Mouse (Mus musculus): ENCODE data around the gene Gm4881. TPM values are rescaled to one million over a fixed set of nuclear protein-coding genes. Genes with fewer than 3 reads are reported as not detected.
A peak's percentile ranks its signal among the peaks of the same experiment; 100 is the strongest.

Gene Gm4881
- polyA plus RNA-seq, 1 experiment = not detected

DNA sequence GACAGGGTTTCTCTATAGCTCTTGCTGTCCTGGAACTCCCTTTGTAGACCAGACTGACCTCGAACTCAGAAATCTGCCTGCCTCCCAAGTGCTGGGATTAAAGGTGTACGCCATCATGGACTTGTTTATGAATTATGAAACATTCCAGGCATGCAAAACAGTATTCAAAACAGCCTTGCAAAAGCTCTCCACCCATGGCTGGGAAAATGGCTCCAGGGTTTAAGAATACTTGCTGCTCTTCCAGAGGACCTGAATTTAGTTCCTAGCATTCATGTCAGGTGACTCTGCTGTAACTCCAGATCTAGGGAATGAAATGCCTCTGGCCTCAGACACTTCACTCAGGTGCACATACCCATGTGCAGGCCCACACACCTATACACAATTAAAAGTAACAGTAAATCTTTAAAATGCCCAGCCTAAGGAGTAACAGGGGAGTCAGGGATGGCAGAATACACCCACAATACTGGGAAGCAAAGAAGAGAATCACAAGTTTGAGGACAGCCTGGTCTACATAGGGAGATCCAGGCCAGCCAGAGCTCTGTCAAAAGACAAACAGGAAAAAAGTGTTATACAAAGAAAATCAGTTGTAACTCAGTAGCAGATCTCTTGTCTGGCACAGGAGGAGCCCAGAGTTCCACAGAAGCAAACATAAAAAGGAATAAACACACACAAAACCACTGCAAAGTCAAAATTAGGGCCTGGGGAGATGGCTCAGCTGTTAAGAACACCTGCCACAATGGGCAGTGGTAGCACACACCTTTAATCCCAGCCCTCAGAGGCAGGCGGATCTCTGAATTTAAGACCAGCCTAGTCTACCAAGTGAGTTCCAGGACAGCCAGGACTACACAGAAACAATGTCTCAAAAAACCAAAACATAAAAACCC, 52.8 kb downstream of the Gm4881 start:
- Histone ChIP-seq H3K4me1 (ENCODE audit: control insufficient read depth, insufficient read depth, low read length) (no peaks in the 10 kb centered on the region), H3K4me3 (ENCODE audit: insufficient read depth, low read length) (no peak overlapping the region), H3K27ac (ENCODE audit: insufficient read depth, low read length) (no peak overlapping the region)
- TF ChIP-seq CTCF (IDR thresholded peaks at IDR 0.05; ENCODE audit: extremely low read depth, insufficient read depth, low read length) = no peak
- no peak for TF ChIP-seq POLR2A (IDR thresholded peaks at IDR 0.05; ENCODE audit: extremely low read depth, insufficient read depth, low read length)

DNA sequence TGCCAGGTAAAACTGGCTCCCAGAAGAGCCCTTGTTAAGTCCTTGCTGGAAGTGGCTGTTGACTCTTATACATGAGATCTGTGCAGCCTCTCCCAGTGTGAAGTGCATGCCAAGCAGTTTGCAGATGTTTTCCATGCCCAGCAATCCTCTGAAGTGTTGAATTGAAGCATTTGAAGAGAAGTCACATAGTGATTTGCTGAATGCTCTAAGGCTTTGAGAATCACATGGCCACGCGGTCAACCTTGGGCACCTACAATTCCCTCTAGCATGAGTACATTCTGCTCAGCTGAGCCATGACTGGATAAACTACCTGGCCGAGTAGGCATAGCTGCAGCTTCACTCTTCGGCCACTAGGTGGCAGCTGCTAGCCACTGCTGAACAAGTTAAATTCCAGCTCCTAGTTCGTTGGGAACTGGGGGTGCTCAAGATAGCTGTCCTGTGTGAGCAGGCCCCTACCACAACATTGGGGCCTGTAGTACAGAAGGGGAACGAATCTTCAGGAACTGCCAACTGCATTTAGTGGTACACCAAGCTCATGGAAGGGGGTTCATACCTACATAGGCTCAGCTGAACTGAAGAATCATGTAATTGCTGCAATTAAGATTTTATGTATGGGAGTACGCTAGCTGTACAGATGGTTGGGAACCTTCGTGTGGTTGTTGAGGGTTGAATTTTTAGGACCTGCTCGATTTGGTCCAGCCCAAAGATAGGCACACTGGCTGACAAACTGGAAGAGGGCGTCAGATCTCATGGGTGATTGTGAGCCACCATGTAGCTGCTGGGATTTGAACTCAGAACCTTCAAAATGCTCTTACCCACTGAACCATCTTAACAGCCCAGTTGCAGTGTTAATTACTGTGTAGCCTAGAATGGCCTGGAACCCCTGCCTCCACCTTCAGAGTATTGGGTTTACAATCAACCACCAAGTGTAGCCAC, 53.7 kb downstream of the Gm4881 start:
- no peaks in the 10 kb centered on the region for H3K4me1 ChIP-seq (ENCODE audit: control insufficient read depth, insufficient read depth, low read length)
- peak; percentile 23; the same call in 1 of the 2 replicates for TF ChIP-seq POLR2A (IDR thresholded peaks at IDR 0.05; ENCODE audit: extremely low read depth, insufficient read depth, low read length)
- peak; percentile 98 for TF ChIP-seq CTCF (IDR thresholded peaks at IDR 0.05; ENCODE audit: extremely low read depth, insufficient read depth, low read length)
- H3K4me3 ChIP-seq (ENCODE audit: insufficient read depth, low read length) = no peak overlapping the region
- H3K27ac ChIP-seq (ENCODE audit: insufficient read depth, low read length) = no peak overlapping the region

DNA sequence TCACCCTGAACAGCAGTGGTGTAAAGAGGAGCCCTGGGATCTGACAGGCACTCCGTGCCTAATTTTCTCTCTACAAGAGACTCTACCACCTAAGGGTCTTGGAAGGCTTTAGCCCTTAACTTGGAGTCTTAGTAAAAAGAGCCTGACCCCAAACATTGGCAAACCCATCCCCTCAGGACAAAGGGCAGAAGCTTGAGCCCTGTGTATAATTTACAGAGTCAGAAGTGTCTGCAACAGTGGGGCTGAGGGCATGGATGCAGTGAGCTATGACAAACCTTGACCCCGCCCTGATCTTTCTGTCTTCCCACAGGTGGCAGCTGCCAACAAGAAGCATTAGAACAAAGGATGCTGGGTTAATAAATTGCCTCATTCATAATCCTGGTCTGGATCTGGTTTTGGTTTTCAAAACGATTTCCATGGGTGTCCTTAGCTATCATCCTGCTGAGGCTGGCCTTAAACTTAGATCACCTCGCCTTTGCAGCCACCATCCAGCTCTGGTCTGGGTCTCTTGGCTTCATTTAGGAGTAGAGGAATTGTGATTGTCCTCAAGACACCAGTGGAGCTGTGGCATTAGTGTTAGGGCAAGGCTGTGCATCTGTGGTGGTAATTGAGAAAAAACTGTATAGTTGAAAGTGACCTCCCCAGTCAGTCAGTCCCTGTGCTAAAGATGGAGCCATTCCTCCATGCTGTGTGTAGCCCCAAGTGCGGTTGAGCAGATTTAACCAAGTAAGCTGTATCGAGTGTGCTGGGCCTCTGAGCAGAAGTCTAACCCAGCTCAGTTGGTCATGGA, 54.7 kb downstream of the Gm4881 start:
- H3K27ac ChIP-seq (ENCODE audit: insufficient read depth, low read length) = no peak overlapping the region
- H3K4me1 ChIP-seq (ENCODE audit: control insufficient read depth, insufficient read depth, low read length) = no peaks in the 10 kb centered on the region

GRCm38 (mm10) chr7:24887096-24887495, 57.2 kb downstream of the Gm4881 start:
- TF ChIP-seq POLR2A (IDR thresholded peaks at IDR 0.05; ENCODE audit: extremely low read depth, insufficient read depth, low read length) = no peak
- TF ChIP-seq CTCF (IDR thresholded peaks at IDR 0.05; ENCODE audit: extremely low read depth, insufficient read depth, low read length) = no peak
- Histone ChIP-seq H3K4me1 (ENCODE audit: control insufficient read depth, insufficient read depth, low read length) (no peaks in the 10 kb centered on the region), H3K27ac (ENCODE audit: insufficient read depth, low read length) (no peak overlapping the region)

More for the DNA sequence above, 54.7 kb downstream of the Gm4881 start:
- TF ChIP-seq POLR2A (IDR thresholded peaks at IDR 0.05; ENCODE audit: extremely low read depth, insufficient read depth, low read length) = no peak
- no peak for TF ChIP-seq CTCF (IDR thresholded peaks at IDR 0.05; ENCODE audit: extremely low read depth, insufficient read depth, low read length)
- H3K4me3 ChIP-seq (ENCODE audit: insufficient read depth, low read length) = no peak overlapping the region

DNA sequence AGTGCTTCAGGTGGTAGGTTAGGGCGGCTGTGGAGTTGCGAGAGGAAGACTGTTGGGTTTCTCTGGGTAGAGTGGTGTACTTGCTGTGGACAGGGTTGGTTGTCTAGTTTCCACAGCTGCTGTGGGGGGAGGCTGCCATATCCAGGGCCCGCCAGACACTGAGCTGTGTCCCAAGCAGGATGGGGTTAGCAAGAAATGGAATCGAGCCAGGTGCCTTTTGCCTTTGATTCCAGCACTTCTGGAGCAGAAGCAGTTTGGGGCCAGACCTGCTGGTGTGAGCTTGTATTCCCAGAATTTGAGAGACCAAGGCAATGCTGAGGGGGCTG, 58.0 kb downstream of the Gm4881 start:
- Histone ChIP-seq H3K4me3 (ENCODE audit: insufficient read depth, low read length) (no peak overlapping the region), H3K4me1 (ENCODE audit: control insufficient read depth, insufficient read depth, low read length) (no peaks in the 10 kb centered on the region), H3K27ac (ENCODE audit: insufficient read depth, low read length) (no peak overlapping the region)
- no peak for TF ChIP-seq CTCF (IDR thresholded peaks at IDR 0.05; ENCODE audit: extremely low read depth, insufficient read depth, low read length)
- no peak for TF ChIP-seq POLR2A (IDR thresholded peaks at IDR 0.05; ENCODE audit: extremely low read depth, insufficient read depth, low read length)

More at GRCm38 (mm10) chr7:24887096-24887495, 57.2 kb downstream of the Gm4881 start:
- H3K4me3 ChIP-seq (ENCODE audit: insufficient read depth, low read length) = no peak overlapping the region

DNA sequence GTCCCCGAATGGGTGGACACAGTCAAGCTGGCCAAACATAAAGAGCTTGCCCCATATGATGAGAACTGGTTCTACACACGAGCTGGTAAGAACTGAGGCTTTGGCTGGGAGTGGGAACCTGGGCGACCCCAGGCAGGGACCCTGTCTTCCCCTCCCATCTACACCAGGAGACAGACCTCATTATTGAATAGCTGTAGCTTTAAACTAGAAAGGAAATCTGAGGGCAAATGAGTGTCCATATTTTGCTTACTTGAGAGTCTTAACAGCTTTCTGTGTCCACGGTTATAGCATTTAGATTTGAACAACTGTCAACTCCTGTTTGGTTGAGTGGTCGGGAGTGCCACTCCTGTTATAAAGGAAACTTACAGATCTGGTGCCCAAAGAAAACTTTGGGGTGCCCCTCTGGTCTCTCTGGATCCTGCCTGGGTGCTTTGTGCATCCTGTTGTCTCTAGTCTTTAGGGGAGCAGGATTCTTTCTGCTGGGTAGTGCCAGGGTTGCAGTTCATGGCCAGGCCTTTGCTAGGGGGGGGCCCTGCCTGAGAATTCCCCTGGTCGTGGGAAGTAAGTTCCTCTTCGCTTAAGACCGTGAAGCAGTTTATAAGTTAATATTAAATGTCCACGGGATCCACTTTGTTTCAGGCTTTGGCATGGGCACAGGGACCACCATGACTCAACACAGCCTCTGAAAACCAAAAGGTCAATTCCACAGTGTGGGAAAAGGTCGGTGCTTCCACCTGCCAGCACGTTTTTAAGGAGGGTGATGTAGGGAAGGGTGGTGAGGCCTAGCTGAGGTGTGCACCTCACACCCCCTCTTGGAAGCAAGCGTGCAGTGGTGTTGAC, 58.6 kb downstream of the Gm4881 start:
- Histone ChIP-seq H3K27ac (ENCODE audit: insufficient read depth, low read length) (no peak overlapping the region), H3K4me1 (ENCODE audit: control insufficient read depth, insufficient read depth, low read length) (no peaks in the 10 kb centered on the region), H3K4me3 (ENCODE audit: insufficient read depth, low read length) (peak overlapping the region; percentile 96; the same call in 1 of the 2 replicates)
- TF ChIP-seq CTCF (IDR thresholded peaks at IDR 0.05; ENCODE audit: extremely low read depth, insufficient read depth, low read length) (no peak), POLR2A (IDR thresholded peaks at IDR 0.05; ENCODE audit: extremely low read depth, insufficient read depth, low read length) (no peak)

DNA sequence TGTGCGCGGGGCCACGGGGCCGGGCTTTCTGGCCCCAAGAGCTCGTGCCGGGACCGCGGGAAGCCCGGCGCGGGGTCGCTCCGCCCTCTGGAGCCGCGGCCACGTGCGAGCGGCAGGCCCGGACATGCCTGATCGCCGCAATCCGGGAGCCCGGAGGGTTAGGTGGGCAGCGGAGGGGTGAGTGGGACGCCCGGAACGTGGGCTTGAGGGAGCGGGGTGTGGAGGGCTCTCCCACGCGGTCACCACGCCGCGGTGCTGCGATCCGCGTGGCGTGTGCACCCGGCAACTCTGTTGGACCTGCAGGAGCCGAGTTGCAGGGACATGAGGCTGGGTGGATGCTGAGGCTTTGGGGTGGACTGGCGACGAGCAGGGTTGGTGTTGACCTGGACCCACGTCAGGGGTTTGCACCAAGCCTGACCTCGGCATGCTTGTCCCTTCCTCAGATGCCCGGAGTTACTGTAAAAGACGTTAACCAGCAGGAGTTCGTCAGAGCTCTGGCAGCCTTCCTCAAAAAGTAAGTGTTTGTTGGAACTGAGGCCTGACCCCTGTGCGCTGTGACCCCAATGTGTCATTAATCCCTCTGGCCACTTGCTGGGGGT, 59.5 kb downstream of the Gm4881 start:
- TF ChIP-seq CTCF (IDR thresholded peaks at IDR 0.05; ENCODE audit: extremely low read depth, insufficient read depth, low read length) = no peak
- no peak for TF ChIP-seq POLR2A (IDR thresholded peaks at IDR 0.05; ENCODE audit: extremely low read depth, insufficient read depth, low read length)

More for the DNA sequence above, 59.5 kb downstream of the Gm4881 start:
- Histone ChIP-seq H3K4me1 (ENCODE audit: control insufficient read depth, insufficient read depth, low read length) (no peaks in the 10 kb centered on the region), H3K27ac (ENCODE audit: insufficient read depth, low read length) (peak overlapping the region; percentile 42), H3K4me3 (ENCODE audit: insufficient read depth, low read length) (peak overlapping the region; percentile 96)

Measured in cortical plate, adult 2 months (tissue).